In genomic region chr5:67695055-67695710, GRCm38 (mm10) we compare ENCODE assay signal across 30 mouse cellular contexts.
DNase-seq lines count a peak whose midpoint lies in the region; ATAC-seq and TF ChIP-seq lines count a peak whose summit lies in the region.
"Had no signal": no experiment of that assay in that cellular context is flagged by ENCODE, and none has a peak within 500 bp of the region (broad histone marks: within the 10 kb centered on the region; RNA-seq: fewer than 3 reads in every experiment).

No protein-coding gene starts in this region.

- peak overlapping the region; percentile 10; the same call in 1 of the 2 replicates for H3K4me2 ChIP-seq in heart, embryonic 13.5 days
- H3K4me2 ChIP-seq in heart, embryonic 16.5 days (ENCODE audit: low read depth, low read length), result peak overlapping the region; percentile 33; the same call in 1 of the 2 replicates
- H3K4me2 ChIP-seq in intestine, postnatal 0 days (replicated peaks; ENCODE audit: low read depth), result no peak overlapping the region
- H3K4me2 ChIP-seq in hindbrain, embryonic 13.5 days, result no peak overlapping the region
- H3K4me2 ChIP-seq: embryonic facial prominence, embryonic 12.5 days; forebrain, embryonic 15.5 days; hindbrain, embryonic 12.5 days; limb, embryonic 12.5 days; liver, embryonic 15.5 days; lung, embryonic 14.5 days had no signal

- peaks cover 32% of the 10 kb centered on the region for H3K4me1 ChIP-seq in heart, embryonic 13.5 days
- peaks cover 6% of the 10 kb centered on the region; the same call in 1 of the 2 replicates for H3K4me1 ChIP-seq in heart, embryonic 10.5 days
- peaks cover 22% of the 10 kb centered on the region for H3K4me1 ChIP-seq in heart, embryonic 16.5 days (ENCODE audit: control insufficient read depth, insufficient read depth, low read length)
- H3K4me1 ChIP-seq in intestine, postnatal 0 days (replicated peaks; ENCODE audit: control insufficient read depth, insufficient read depth, low read length), result no peaks in the 10 kb centered on the region
- peaks cover 12% of the 10 kb centered on the region for H3K4me1 ChIP-seq in hindbrain, embryonic 13.5 days (replicated peaks)
- H3K4me1 ChIP-seq: liver, embryonic 15.5 days had no signal

- intact Hi-C loops in gastrocnemius, adult 2 months (cut with DNase I), result no loop called here
- intact Hi-C loops in gastrocnemius, postnatal 14 days (cut with DNase I; ENCODE audit: low total_unique reads), result no loop called here

- H3K9ac ChIP-seq in heart, embryonic 13.5 days, result no peak overlapping the region
- no peak overlapping the region for H3K9ac ChIP-seq in heart, embryonic 16.5 days (ENCODE audit: low read length)
- no peak overlapping the region for H3K9ac ChIP-seq in intestine, postnatal 0 days (ENCODE audit: low read depth, low read length)
- H3K9ac ChIP-seq in hindbrain, embryonic 13.5 days, result no peak overlapping the region
- H3K9ac ChIP-seq: embryonic facial prominence, embryonic 12.5 days; forebrain, embryonic 15.5 days; hindbrain, embryonic 12.5 days; limb, embryonic 12.5 days; liver, embryonic 15.5 days; lung, embryonic 14.5 days had no signal

- no peaks in the 10 kb centered on the region for H3K27me3 ChIP-seq in heart, embryonic 13.5 days (replicated peaks)
- H3K27me3 ChIP-seq in heart, embryonic 10.5 days (ENCODE audit: insufficient read depth, poor library complexity, severe bottlenecking), result no peaks in the 10 kb centered on the region
- H3K27me3 ChIP-seq in heart, embryonic 16.5 days (ENCODE audit: control insufficient read depth, insufficient read depth, low read length), result no peaks in the 10 kb centered on the region
- H3K27me3 ChIP-seq in intestine, postnatal 0 days (replicated peaks; ENCODE audit: control insufficient read depth, insufficient read depth, low read length), result no peaks in the 10 kb centered on the region
- H3K27me3 ChIP-seq in hindbrain, embryonic 13.5 days, result 0 out of 2 replicates have a peak, but pooled peaks cover 4% of the 10 kb centered on the region
- H3K27me3 ChIP-seq: embryonic facial prominence, embryonic 12.5 days; forebrain, embryonic 15.5 days; liver, embryonic 15.5 days; Patski had no signal

- peak overlapping the region; percentile 35; the same call in 1 of the 2 replicates for H3K27ac ChIP-seq in gastrocnemius, adult 2 months
- no peak overlapping the region for H3K27ac ChIP-seq in heart, embryonic 13.5 days (replicated peaks)
- H3K27ac ChIP-seq in heart, embryonic 10.5 days, result no peak overlapping the region
- peak overlapping the region; percentile 59 for H3K27ac ChIP-seq in heart, embryonic 16.5 days (ENCODE audit: low read length)
- H3K27ac ChIP-seq in intestine, postnatal 0 days (ENCODE audit: low read depth, low read length), result no peak overlapping the region
- no peak overlapping the region for H3K27ac ChIP-seq in hindbrain, embryonic 13.5 days
- H3K27ac ChIP-seq: embryonic facial prominence, embryonic 12.5 days; forebrain, embryonic 10.5 days; forebrain, embryonic 15.5 days; hindbrain, embryonic 12.5 days; limb, embryonic 12.5 days; liver, embryonic 15.5 days; stomach, postnatal 0 days had no signal

- no peaks in the 10 kb centered on the region for H3K36me3 ChIP-seq in heart, embryonic 13.5 days
- no peaks in the 10 kb centered on the region for H3K36me3 ChIP-seq in heart, embryonic 10.5 days
- H3K36me3 ChIP-seq in heart, embryonic 16.5 days (ENCODE audit: control insufficient read depth, insufficient read depth), result no peaks in the 10 kb centered on the region
- H3K36me3 ChIP-seq in intestine, postnatal 0 days (ENCODE audit: control insufficient read depth, insufficient read depth), result peaks cover 3% of the 10 kb centered on the region; the same call in 1 of the 2 replicates
- H3K36me3 ChIP-seq in hindbrain, embryonic 13.5 days, result peaks cover 5% of the 10 kb centered on the region; the same call in 1 of the 2 replicates
- H3K36me3 ChIP-seq: embryonic facial prominence, embryonic 12.5 days; forebrain, embryonic 15.5 days; hindbrain, embryonic 12.5 days; limb, embryonic 12.5 days had no signal

- 73% methylated on average over 14 of the region's 14 CpGs for whole genome bisulfite sequencing in heart, embryonic 13.5 days
- WGBS in heart, embryonic 10.5 days, result 81% methylated on average over 14 of the region's 14 CpGs
- WGBS in heart, embryonic 16.5 days, result 58% methylated on average over 14 of the region's 14 CpGs
- whole genome bisulfite sequencing in intestine, postnatal 0 days, result 88% methylated on average over 14 of the region's 14 CpGs
- 92% methylated on average over 14 of the region's 14 CpGs for WGBS in hindbrain, embryonic 13.5 days

- H3K4me3 ChIP-seq in gastrocnemius, adult 2 months, result no peak overlapping the region
- H3K4me3 ChIP-seq in heart, embryonic 13.5 days, result no peak overlapping the region
- H3K4me3 ChIP-seq in heart, embryonic 10.5 days, result no peak overlapping the region
- no peak overlapping the region for H3K4me3 ChIP-seq in heart, embryonic 16.5 days (ENCODE audit: low read length)
- no peak overlapping the region for H3K4me3 ChIP-seq in intestine, postnatal 0 days (ENCODE audit: low read depth, low read length)
- no peak overlapping the region for H3K4me3 ChIP-seq in hindbrain, embryonic 13.5 days
- H3K4me3 ChIP-seq: embryonic facial prominence, embryonic 12.5 days; forebrain, embryonic 10.5 days; forebrain, embryonic 15.5 days; hindbrain, embryonic 12.5 days; limb, embryonic 12.5 days; liver, embryonic 15.5 days had no signal

- H3K9me3 ChIP-seq in heart, embryonic 13.5 days, result no peaks in the 10 kb centered on the region
- no peaks in the 10 kb centered on the region for H3K9me3 ChIP-seq in heart, embryonic 10.5 days
- H3K9me3 ChIP-seq in heart, embryonic 16.5 days (replicated peaks; ENCODE audit: control insufficient read depth, low read length), result no peaks in the 10 kb centered on the region
- H3K9me3 ChIP-seq in intestine, postnatal 0 days (ENCODE audit: control insufficient read depth), result no peaks in the 10 kb centered on the region
- H3K9me3 ChIP-seq in hindbrain, embryonic 13.5 days, result no peaks in the 10 kb centered on the region
- H3K9me3 ChIP-seq: embryonic facial prominence, embryonic 12.5 days; forebrain, embryonic 10.5 days; forebrain, embryonic 15.5 days; hindbrain, embryonic 12.5 days; limb, embryonic 12.5 days; liver, embryonic 15.5 days had no signal

- no peak for DNase-seq in gastrocnemius, adult 2 months
- no peak for DNase-seq in gastrocnemius, postnatal 14 days
- no peak for DNase-seq in heart, embryonic 10.5 days (ENCODE audit: low spot score)
- DNase-seq: adrenal gland, postnatal 10 days; cerebellum, adult 11 months; cerebellum, adult 9-10 months; embryo, embryonic 11 days; gastrocnemius, postnatal 36 days; kidney, adult 9 months; kidney, postnatal 14 days; layer of hippocampus, adult 9-11 months; lung, embryonic 14.5 days; lung, postnatal 14 days; midbrain, embryonic 14.5 days; retina, postnatal 1 day; thymus, adult 2 months; thymus, postnatal 36 days had no signal

- ATAC-seq in heart, embryonic 13.5 days (ENCODE audit: extremely low read depth, insufficient number of reproducible peaks, low FRiP score, low TSS enrichment), result no peak
- 0 out of 2 replicates have a peak, but pooled peaks have one; percentile 60 for ATAC-seq in heart, embryonic 16.5 days (replicated peaks; ENCODE audit: extremely low read depth, insufficient read depth, low FRiP score)
- ATAC-seq in intestine, postnatal 0 days, result no peak
- ATAC-seq in hindbrain, embryonic 13.5 days (ENCODE audit: low FRiP score), result no peak
- ATAC-seq: forebrain, embryonic 15.5 days; intestine, embryonic 16.5 days; Patski had no signal

- no peak for TF ChIP-seq CTCF in gastrocnemius, adult 2 months (IDR thresholded peaks at IDR 0.05)
- no peak for TF ChIP-seq CTCF in intestine, postnatal 0 days (IDR thresholded peaks at IDR 0.05; ENCODE audit: low read depth)

Comparison
In these comparisons a context has a peak if more than half of its experiments do, and no peak if none do; other contexts are left out.
1. H3K27ac ChIP-seq: peak in gastrocnemius, adult 2 months (single experiment) and heart, embryonic 16.5 days (single experiment); none in heart, embryonic 13.5 days (single experiment), heart, embryonic 10.5 days (single experiment), intestine, postnatal 0 days (single experiment) and hindbrain, embryonic 13.5 days (single experiment).
2. H3K4me2 ChIP-seq: peak in heart, embryonic 13.5 days (single experiment) and heart, embryonic 16.5 days (single experiment); none in intestine, postnatal 0 days (single experiment) and hindbrain, embryonic 13.5 days (single experiment).